Mouse (Mus musculus) forebrain, embryonic 11.5 days (tissue): Measurements from ENCODE around the gene Fra10ac1. TPM values are rescaled to one million over a fixed set of nuclear protein-coding genes. Genes with fewer than 3 reads are reported as not detected.

Experiments used
- ATAC-seq: fragments of 200-750 bp; cut with Nextera tagmentation; replicated peaks from 2 replicates; pipeline ENCODE4 v1.8.0; 2017; ENCODE audit warnings: moderate TSS enrichment; ENCODE audit not compliant: low FRiP score
- DNase-seq: peaks from one replicate; pipeline ENCODE4 v3.0.0-alpha.2; 2017; ENCODE audit warnings: low spot score
- H3K27ac ChIP-seq: fragments of 300-500 bp; sonication (generic); 2 replicates; pipeline ENCODE4 v1.5.1; 2014; ENCODE audit warnings: low read depth, low read length
- H3K27me3 ChIP-seq: fragments of 300-500 bp; sonication (generic); 2 replicates; pipeline ENCODE4 v1.6.1; 2014; ENCODE audit warnings: mild to moderate bottlenecking, low read length, mixed read lengths; ENCODE audit not compliant: control insufficient read depth, insufficient read depth
- H3K36me3 ChIP-seq: fragments of 300-500 bp; sonication (generic); 2 replicates; pipeline ENCODE4 v1.6.1; 2014; ENCODE audit warnings: mild to moderate bottlenecking, low read length, moderate library complexity, mixed read lengths; ENCODE audit not compliant: control insufficient read depth, insufficient read depth
- H3K4me1 ChIP-seq: fragments of 300-500 bp; sonication (generic); replicated peaks from 2 replicates; pipeline ENCODE4 v1.6.1; 2014; ENCODE audit warnings: low read length, mixed read lengths; ENCODE audit not compliant: control insufficient read depth, insufficient read depth
- H3K4me2 ChIP-seq: fragments of 300-500 bp; sonication (generic); 2 replicates; pipeline ENCODE4 v1.6.1; 2014; ENCODE audit warnings: low read depth, mild to moderate bottlenecking, low read length, moderate library complexity, mixed read lengths; ENCODE audit not compliant: severe bottlenecking
- H3K4me3 ChIP-seq: fragments of 300-500 bp; sonication (generic); 2 replicates; pipeline ENCODE4 v1.5.1; 2014; ENCODE audit warnings: low read depth, low read length
- H3K9ac ChIP-seq: fragments of 300-500 bp; sonication (generic); 2 replicates; pipeline ENCODE4 v1.6.1; 2014; ENCODE audit warnings: low read length
- H3K9me3 ChIP-seq: fragments of 300-500 bp; sonication (generic); 2 replicates; pipeline ENCODE4 v1.6.1; 2016; ENCODE audit warnings: low read length, mixed read lengths; ENCODE audit not compliant: control insufficient read depth
- WGBS: fragments of 180-500 bp; shearing (Covaris S2); extraction: QIAGEN DNeasy Blood & Tissue Kit; methylation state at CpG from one replicate; pipeline ENCODE4 v1.1.7; 2014; 5-methylcytosine and 5-hydroxymethylcytosine counted together
- polyA plus RNA-seq: library from polyadenylated mRNA; unstranded; fragments of >200 nt; fragmentation: Nextera tagmentation; extraction: Ambion mirVana; gene quantifications from 2 replicates; pipeline ENCODE4 v1.2.1, GENCODE M21; 2014

Gene Fra10ac1
- polyA plus RNA-seq, 1 experiment from 2014 or later: 47.2 TPM

- DNase-seq: no peak
- no peak overlapping the region for H3K4me2 ChIP-seq
- H3K4me1 ChIP-seq: no peaks in the 10 kb centered on the region
- WGBS: 77% methylated on average over 3 of the region's 3 CpGs
- no peak overlapping the region for H3K4me3 ChIP-seq
- no peak overlapping the region for H3K27ac ChIP-seq
- no peaks in the 10 kb centered on the region for H3K9me3 ChIP-seq
- ATAC-seq: no peak
- H3K27me3 ChIP-seq: 0 out of 2 replicates have a peak, but pooled peaks cover 2% of the 10 kb centered on the region
- H3K9ac ChIP-seq: no peak overlapping the region
- no peaks in the 10 kb centered on the region for H3K36me3 ChIP-seq
These were observed 35.5 kb upstream of the Fra10ac1 start for GRCm38 (mm10) chr19:38259436-38259835.

DNA sequence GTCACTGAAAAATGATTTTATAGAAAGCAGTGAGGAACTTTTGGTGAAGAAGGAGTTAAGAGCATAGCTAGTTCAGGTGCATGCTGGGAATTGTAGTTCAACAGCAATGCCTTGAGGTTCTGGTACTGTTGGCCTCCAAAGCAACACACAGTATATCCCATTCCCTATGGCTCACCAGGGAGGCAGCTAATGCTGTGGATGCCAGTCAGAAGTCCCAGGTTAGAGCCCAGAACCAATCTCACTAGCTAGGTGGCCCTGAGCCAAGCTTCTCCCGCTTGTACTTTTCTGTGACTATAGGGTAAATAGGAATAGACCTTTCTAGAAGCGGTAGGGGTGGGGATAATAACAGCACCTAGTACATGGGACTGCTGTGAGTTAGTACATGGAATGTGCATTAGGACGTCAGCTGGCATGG is 34.7 kb upstream of the Fra10ac1 start:
- H3K4me3 ChIP-seq: no peak overlapping the region
- H3K9ac ChIP-seq: no peak overlapping the region
- no peaks in the 10 kb centered on the region for H3K36me3 ChIP-seq
- no peak for ATAC-seq
- 86% methylated on average over 3 of the region's 3 CpGs for WGBS
- no peaks in the 10 kb centered on the region for H3K4me1 ChIP-seq
- DNase-seq: no peak
- H3K27ac ChIP-seq: no peak overlapping the region
- H3K9me3 ChIP-seq: no peaks in the 10 kb centered on the region
- no peak overlapping the region for H3K4me2 ChIP-seq
- no peaks in the 10 kb centered on the region for H3K27me3 ChIP-seq

DNA sequence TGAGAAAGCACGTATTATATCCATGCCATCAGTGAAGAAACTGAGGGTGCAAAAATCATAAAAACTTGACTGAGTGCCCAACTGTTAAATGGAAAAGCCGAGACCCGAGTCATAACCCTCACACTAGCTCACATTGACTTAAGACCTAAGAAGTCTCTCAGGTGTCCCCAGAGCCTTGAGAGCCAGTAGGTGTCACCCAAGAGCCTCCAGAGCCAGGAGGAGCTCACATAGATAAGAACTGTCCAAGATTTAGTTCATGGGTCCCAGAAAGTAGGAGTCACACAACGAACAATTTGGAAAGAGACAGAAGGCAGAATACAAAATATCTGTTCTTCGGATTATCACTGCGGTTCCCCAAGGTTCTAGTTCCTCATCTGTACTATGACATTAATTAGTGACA is 29.8 kb upstream of the Fra10ac1 start:
- WGBS: 64% methylated on average over 6 of the region's 6 CpGs
- Histone ChIP-seq H3K4me2 (no peak overlapping the region), H3K27ac (no peak overlapping the region), H3K9me3 (no peaks in the 10 kb centered on the region), H3K9ac (no peak overlapping the region), H3K36me3 (no peaks in the 10 kb centered on the region), H3K4me1 (no peaks in the 10 kb centered on the region), H3K4me3 (no peak overlapping the region), H3K27me3 (no peaks in the 10 kb centered on the region)
- ATAC-seq (no peak), DNase-seq (no peak)

- Histone ChIP-seq H3K27ac (no peak overlapping the region), H3K9ac (no peak overlapping the region), H3K36me3 (no peaks in the 10 kb centered on the region), H3K4me2 (no peak overlapping the region), H3K4me1 (peaks cover 2% of the 10 kb centered on the region; the same call in 1 of the 2 replicates), H3K4me3 (no peak overlapping the region), H3K27me3 (no peaks in the 10 kb centered on the region), H3K9me3 (no peaks in the 10 kb centered on the region)
- whole genome bisulfite sequencing: 89% methylated on average over 8 of the region's 8 CpGs
- DNase-seq (no peak), ATAC-seq (no peak)
These were observed 25.7 kb upstream of the Fra10ac1 start for GRCm38 (mm10) chr19:38249627-38250026.

GRCm38 (mm10) chr19:38246177-38246622 is 22.2 kb upstream of the Fra10ac1 start:
- ATAC-seq: peak; percentile 53; the same call in 1 of the 2 replicates

DNA sequence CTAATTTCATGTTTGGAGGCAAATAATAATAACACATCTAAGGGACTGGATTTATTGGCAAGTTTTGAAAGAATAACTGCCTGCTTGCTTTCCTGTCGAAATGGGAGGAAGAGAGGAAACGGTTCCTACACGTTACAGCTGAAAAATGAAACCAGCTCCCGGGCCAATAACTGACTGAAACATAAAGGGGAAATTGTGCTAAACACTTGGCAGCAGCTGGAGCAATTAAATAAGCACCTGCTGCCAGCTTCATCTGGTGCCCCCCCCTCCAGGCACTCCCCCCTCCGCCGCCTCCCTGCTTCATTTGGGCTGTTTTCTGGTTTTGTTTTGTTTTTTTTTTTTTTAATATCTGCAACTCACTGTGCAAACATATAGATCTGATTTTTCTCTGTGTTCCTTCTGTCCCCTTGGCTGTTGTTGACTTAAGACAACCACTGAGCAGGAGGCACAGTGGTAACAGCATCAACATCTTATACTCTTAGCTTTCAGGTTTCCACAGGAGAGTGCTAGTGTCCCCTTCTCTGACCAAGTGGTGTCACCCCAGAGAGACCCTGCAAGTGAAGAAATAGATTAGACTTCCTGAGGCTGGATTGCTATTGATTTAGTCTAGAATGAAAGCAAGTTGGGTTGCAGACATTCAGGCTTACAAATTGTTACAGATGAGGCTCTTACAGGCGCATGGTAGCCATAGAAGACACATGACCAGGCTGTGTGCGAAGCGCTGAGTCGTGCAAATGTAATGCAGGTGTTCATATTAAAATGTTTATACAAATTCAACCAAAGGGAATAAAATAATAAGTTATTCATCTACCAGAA is 21.6 kb upstream of the Fra10ac1 start:
- no peaks in the 10 kb centered on the region for H3K36me3 ChIP-seq
- ATAC-seq: peak; percentile 33; the same call in 1 of the 2 replicates
- no peak overlapping the region for H3K4me3 ChIP-seq
- H3K27ac ChIP-seq: peak overlapping the region; percentile 42; the same call in 1 of the 2 replicates
- DNase-seq: no peak
- WGBS: 64% methylated on average over 10 of the region's 10 CpGs
- no peak overlapping the region for H3K9ac ChIP-seq
- H3K9me3 ChIP-seq: no peaks in the 10 kb centered on the region
- H3K4me2 ChIP-seq: no peak overlapping the region
- H3K27me3 ChIP-seq: no peaks in the 10 kb centered on the region
- peaks cover 2% of the 10 kb centered on the region; the same call in 1 of the 2 replicates for H3K4me1 ChIP-seq

More at GRCm38 (mm10) chr19:38246177-38246622, 22.2 kb upstream of the Fra10ac1 start:
- no peaks in the 10 kb centered on the region for H3K9me3 ChIP-seq
- no peaks in the 10 kb centered on the region for H3K36me3 ChIP-seq
- no peak overlapping the region for H3K9ac ChIP-seq
- no peaks in the 10 kb centered on the region for H3K27me3 ChIP-seq
- WGBS: 47% methylated on average over 7 of the region's 7 CpGs
- H3K4me1 ChIP-seq: peaks cover 2% of the 10 kb centered on the region; the same call in 1 of the 2 replicates
- peak overlapping the region; percentile 32; the same call in 1 of the 2 replicates for H3K27ac ChIP-seq
- H3K4me2 ChIP-seq: no peak overlapping the region
- no peak overlapping the region for H3K4me3 ChIP-seq
- peak; percentile 49 for DNase-seq

- no peaks in the 10 kb centered on the region for H3K36me3 ChIP-seq
- no peak overlapping the region for H3K4me2 ChIP-seq
- H3K9me3 ChIP-seq: no peaks in the 10 kb centered on the region
- H3K27me3 ChIP-seq: no peaks in the 10 kb centered on the region
- 73% methylated on average over 8 of the region's 8 CpGs for WGBS
- H3K27ac ChIP-seq: 0 out of 2 replicates have a peak overlapping the region, but pooled peaks have one; percentile 42
- ATAC-seq (no peak), DNase-seq (no peak)
- H3K9ac ChIP-seq: no peak overlapping the region
- no peak overlapping the region for H3K4me3 ChIP-seq
- H3K4me1 ChIP-seq: peaks cover 2% of the 10 kb centered on the region; the same call in 1 of the 2 replicates
These were observed 20.8 kb upstream of the Fra10ac1 start for GRCm38 (mm10) chr19:38244748-38245147.

- Histone ChIP-seq H3K36me3 (no peaks in the 10 kb centered on the region), H3K9me3 (no peaks in the 10 kb centered on the region), H3K4me2 (no peak overlapping the region), H3K9ac (no peak overlapping the region), H3K4me1 (peaks cover 2% of the 10 kb centered on the region; the same call in 1 of the 2 replicates), H3K4me3 (no peak overlapping the region), H3K27ac (no peak overlapping the region), H3K27me3 (no peaks in the 10 kb centered on the region)
- 86% methylated on average over 8 of the region's 8 CpGs for WGBS
- no peak for ATAC-seq
- DNase-seq: no peak
These were observed 18.4 kb upstream of the Fra10ac1 start for GRCm38 (mm10) chr19:38242314-38242852.
